Mouse (Mus musculus) liver, embryonic 14.5 days (tissue): ENCODE results near the gene Lrtm2. TPM values are rescaled to one million over a fixed set of nuclear protein-coding genes. Genes with fewer than 3 reads are reported as not detected.

ENCODE experiments used
- ATAC-seq: fragments of 200-750 bp; cut with Nextera tagmentation; 2 replicates; pipeline ENCODE4 v1.8.0; 2017; ENCODE audit warnings: moderate number of reproducible peaks, mild to moderate bottlenecking, moderate library complexity; ENCODE audit not compliant: insufficient read depth
- DNase-seq, 3 experiments: peaks; one replicate each; pipeline ENCODE4 v3.0.0-alpha.2; 2012 to 2013; ENCODE audit warnings: low read depth in 3 of 3, low spot score in 3 of 3
- H3K27ac ChIP-seq: fragments of 300-500 bp; sonication (generic); 2 replicates; pipeline ENCODE4 v1.5.1; 2014; ENCODE audit warnings: moderate library complexity, mild to moderate bottlenecking, control low read depth, inconsistent platforms
- H3K27me3 ChIP-seq: fragments of 300-500 bp; sonication (generic); 2 replicates; pipeline ENCODE4 v1.6.1; 2014; ENCODE audit warnings: mild to moderate bottlenecking, low read length, moderate library complexity; ENCODE audit not compliant: control insufficient read depth, insufficient read depth
- H3K36me3 ChIP-seq: fragments of 300-500 bp; sonication (generic); replicated peaks from 2 replicates; pipeline ENCODE4 v1.6.1; 2014; ENCODE audit warnings: low read depth; ENCODE audit not compliant: control insufficient read depth, insufficient read depth
- H3K4me1 ChIP-seq, 2 experiments: fragments of 200-500 bp in 1 of 2; fragments of 300-500 bp in 1 of 2; sonication (generic) in 1 of 2; replicated peaks; 2 replicates each; pipeline ENCODE4 v1.6.1; 2012 to 2014; ENCODE audit warnings: antibody characterized with exemption in 1 of 2, inconsistent platforms in 1 of 2, low read length in 1 of 2; ENCODE audit not compliant: control insufficient read depth in 2 of 2, insufficient read depth in 2 of 2
- H3K4me2 ChIP-seq: fragments of 300-500 bp; sonication (generic); 2 replicates; pipeline ENCODE4 v1.6.1; 2014; ENCODE audit warnings: low read depth, mild to moderate bottlenecking, control low read depth, moderate library complexity
- H3K4me3 ChIP-seq, 2 experiments: fragments of 200-500 bp in 1 of 2; fragments of 300-500 bp in 1 of 2; sonication (generic) in 1 of 2; 2 replicates each; pipeline ENCODE4 v1.5.1; 2012 to 2014; ENCODE audit warnings: low read depth in 2 of 2, low read length in 2 of 2, mild to moderate bottlenecking in 2 of 2, control low read depth in 1 of 2, inconsistent platforms in 1 of 2, moderate library complexity in 1 of 2; ENCODE audit not compliant: insufficient read depth in 1 of 2
- H3K9ac ChIP-seq: fragments of 300-500 bp; sonication (generic); replicated peaks from 2 replicates; pipeline ENCODE4 v1.6.1; 2014; ENCODE audit warnings: mild to moderate bottlenecking, control low read depth, moderate library complexity
- H3K9me3 ChIP-seq: fragments of 300-500 bp; sonication (generic); 2 replicates; pipeline ENCODE4 v1.6.1; 2016; ENCODE audit warnings: low read length, mixed read lengths; ENCODE audit not compliant: control insufficient read depth
- CTCF ChIP-seq: IDR thresholded peaks from 2 replicates; pipeline ENCODE4 v1.5.1; 2016; ENCODE audit warnings: antibody characterized with exemption, low read depth, control low read depth
- EP300 ChIP-seq: IDR thresholded peaks from 2 replicates; pipeline ENCODE4 v1.6.1; 2016; ENCODE audit warnings: antibody characterized with exemption, low read depth
- WGBS: fragments of 180-500 bp; shearing (Covaris S2); extraction: QIAGEN DNeasy Blood & Tissue Kit; methylation state at CpG from one replicate; pipeline ENCODE4 v1.1.7; 2014; ENCODE audit not compliant: insufficient replicate concordance; 5-methylcytosine and 5-hydroxymethylcytosine counted together
- polyA plus RNA-seq, 2 experiments: library from polyadenylated mRNA; depleted of rRNA in 1 of 2; stranded (reverse) in 1 of 2; unstranded in 1 of 2; fragments of >200 nt; fragmentation: Nextera tagmentation in 1 of 2; extraction: Ambion mirVana in 1 of 2; gene quantifications; 2 replicates each; pipeline versions ENCODE4 v1.2.1 to v1.2.3; 2012 to 2014

Gene Lrtm2
- polyA plus RNA-seq, 2 experiments: 0.08 TPM; not detected in 1

GRCm38 (mm10) chr6:119332111-119332510 lies 1.5 kb upstream of the Lrtm2 start:
- Histone ChIP-seq H3K36me3 (no peaks in the 10 kb centered on the region), H3K27me3 (peaks cover 26% of the 10 kb centered on the region), H3K9me3 (no peaks in the 10 kb centered on the region), H3K9ac (no peak overlapping the region), H3K4me1 (no peaks in the 10 kb centered on the region), H3K4me2 (no peak overlapping the region), H3K27ac (no peak overlapping the region), H3K4me3 (no peak overlapping the region)
- TF ChIP-seq CTCF (no peak), EP300 (no peak)
- DNase-seq (no peak), ATAC-seq (no peak)
- 8% methylated on average over 1 of the region's 1 CpGs for WGBS

- TF ChIP-seq CTCF (no peak), EP300 (no peak)
- no peaks in the 10 kb centered on the region for H3K9me3 ChIP-seq
- H3K4me1 ChIP-seq: no peaks in the 10 kb centered on the region
- H3K9ac ChIP-seq: no peak overlapping the region
- H3K27ac ChIP-seq: no peak overlapping the region
- no peak overlapping the region for H3K4me2 ChIP-seq
- no peaks in the 10 kb centered on the region for H3K36me3 ChIP-seq
- H3K27me3 ChIP-seq: peaks cover 26% of the 10 kb centered on the region
- DNase-seq (no peak), ATAC-seq (no peak)
- no peak overlapping the region for H3K4me3 ChIP-seq
- 11% methylated on average over 6 of the region's 6 CpGs for WGBS
Observed at GRCm38 (mm10) chr6:119329936-119330335, 630 bp downstream of the Lrtm2 start.

- TF ChIP-seq EP300 (no peak), CTCF (no peak)
Observed at GRCm38 (mm10) chr6:119329215-119329714, 1.3 kb downstream of the Lrtm2 start.

GRCm38 (mm10) chr6:119328521-119329115 lies 1.9 kb downstream of the Lrtm2 start:
- ATAC-seq: no peak
- Histone ChIP-seq H3K27ac (no peak overlapping the region), H3K4me2 (no peak overlapping the region), H3K9me3 (no peaks in the 10 kb centered on the region), H3K36me3 (no peaks in the 10 kb centered on the region), H3K27me3 (peaks cover 26% of the 10 kb centered on the region), H3K4me3 (no peak overlapping the region), H3K9ac (no peak overlapping the region), H3K4me1 (no peaks in the 10 kb centered on the region)
- WGBS: 8% methylated on average over 11 of the region's 11 CpGs
- no peak for DNase-seq
- TF ChIP-seq EP300 (no peak), CTCF (no peak)

More at GRCm38 (mm10) chr6:119329215-119329714, 1.3 kb downstream of the Lrtm2 start:
- peaks cover 26% of the 10 kb centered on the region for H3K27me3 ChIP-seq
- 8% methylated on average over 8 of the region's 8 CpGs for WGBS
- DNase-seq: no peak
- no peak overlapping the region for H3K27ac ChIP-seq
- no peaks in the 10 kb centered on the region for H3K4me1 ChIP-seq
- H3K4me2 ChIP-seq: no peak overlapping the region
- no peaks in the 10 kb centered on the region for H3K36me3 ChIP-seq
- H3K4me3 ChIP-seq: no peak overlapping the region
- no peak for ATAC-seq
- H3K9me3 ChIP-seq: no peaks in the 10 kb centered on the region
- no peak overlapping the region for H3K9ac ChIP-seq

GRCm38 (mm10) chr6:119326541-119326940 lies 4.0 kb downstream of the Lrtm2 start:
- ATAC-seq (no peak), DNase-seq (no peak)
- WGBS: 34% methylated on average over 7 of the region's 7 CpGs
- no peaks in the 10 kb centered on the region for H3K9me3 ChIP-seq
- H3K36me3 ChIP-seq: no peaks in the 10 kb centered on the region
- H3K27ac ChIP-seq: no peak overlapping the region
- no peak overlapping the region for H3K4me2 ChIP-seq
- no peaks in the 10 kb centered on the region for H3K4me1 ChIP-seq
- TF ChIP-seq CTCF (no peak), EP300 (no peak)
- no peak overlapping the region for H3K4me3 ChIP-seq
- peaks cover 25% of the 10 kb centered on the region for H3K27me3 ChIP-seq
- H3K9ac ChIP-seq: no peak overlapping the region
